Mouse (Mus musculus): Measurements from ENCODE around the gene Dennd1c. TPM values are rescaled to one million over a fixed set of nuclear protein-coding genes. Genes with fewer than 3 reads are reported as not detected.

The Dennd1c gene
- polyA plus RNA-seq, 1 experiment from 2014 or later, result 4.6 TPM

- 43% methylated on average over 5 of the region's 5 CpGs for WGBS
- Histone ChIP-seq H3K9ac (ENCODE audit: low read length) (no peak overlapping the region), H3K27ac (ENCODE audit: low read depth, low read length) (no peak overlapping the region), H3K27me3 (ENCODE audit: control insufficient read depth, insufficient read depth, low read length) (no peaks in the 10 kb centered on the region), H3K4me1 (replicated peaks; ENCODE audit: control insufficient read depth, insufficient read depth, low read length) (no peaks in the 10 kb centered on the region), H3K4me3 (ENCODE audit: low read depth, low read length) (no peak overlapping the region), H3K36me3 (ENCODE audit: control insufficient read depth, insufficient read depth, low read length) (no peaks in the 10 kb centered on the region), H3K4me2 (ENCODE audit: low read depth, low read length, severe bottlenecking) (no peak overlapping the region), H3K9me3 (ENCODE audit: control insufficient read depth, low read length) (no peaks in the 10 kb centered on the region)
- DNase-seq (ENCODE audit: low spot score) (no peak), ATAC-seq (replicated peaks; ENCODE audit: low FRiP score) (peak; percentile 64; the same call in 1 of the 2 replicates)
Measured at GRCm38 (mm10) chr17:57047406-57047805, 30.9 kb downstream of the Dennd1c start.

GRCm38 (mm10) chr17:57041554-57041953 is 36.8 kb downstream of the Dennd1c start, which contains the start of gene Slc25a41:
Gene Slc25a41, minus strand, starts transcription at chr17:57041654.
- H3K4me1 ChIP-seq (replicated peaks; ENCODE audit: control insufficient read depth, insufficient read depth, low read length), result no peaks in the 10 kb centered on the region
- no peak within 1 kb of the TSS for H3K4me2 ChIP-seq (ENCODE audit: low read depth, low read length, severe bottlenecking)
- WGBS, result 75% methylated on average over 8 of the region's 8 CpGs
- no peak within 1 kb of the TSS for H3K4me3 ChIP-seq (ENCODE audit: low read depth, low read length)
- H3K27me3 ChIP-seq (ENCODE audit: control insufficient read depth, insufficient read depth, low read length), result no peaks in the 10 kb centered on the region
- H3K9me3 ChIP-seq (ENCODE audit: control insufficient read depth, low read length), result no peaks in the 10 kb centered on the region
- H3K27ac ChIP-seq (ENCODE audit: low read depth, low read length), result no peak within 1 kb of the TSS
- H3K36me3 ChIP-seq (ENCODE audit: control insufficient read depth, insufficient read depth, low read length), result no peaks in the 10 kb centered on the region
- H3K9ac ChIP-seq (ENCODE audit: low read length), result no peak within 1 kb of the TSS
- DNase-seq (ENCODE audit: low spot score) (no peak), ATAC-seq (replicated peaks; ENCODE audit: low FRiP score) (no peak)

- ATAC-seq (replicated peaks; ENCODE audit: low FRiP score), result no peak
- Histone ChIP-seq H3K4me3 (ENCODE audit: low read depth, low read length) (no peak overlapping the region), H3K4me2 (ENCODE audit: low read depth, low read length, severe bottlenecking) (no peak overlapping the region), H3K27me3 (ENCODE audit: control insufficient read depth, insufficient read depth, low read length) (no peaks in the 10 kb centered on the region), H3K27ac (ENCODE audit: low read depth, low read length) (no peak overlapping the region), H3K9ac (ENCODE audit: low read length) (no peak overlapping the region), H3K4me1 (replicated peaks; ENCODE audit: control insufficient read depth, insufficient read depth, low read length) (no peaks in the 10 kb centered on the region), H3K36me3 (ENCODE audit: control insufficient read depth, insufficient read depth, low read length) (no peaks in the 10 kb centered on the region), H3K9me3 (ENCODE audit: control insufficient read depth, low read length) (no peaks in the 10 kb centered on the region)
- 51% methylated on average over 8 of the region's 8 CpGs for WGBS
- DNase-seq (ENCODE audit: low spot score), result no peak
Measured at GRCm38 (mm10) chr17:57038978-57039377, 39.3 kb downstream of the Dennd1c start.

- no peak overlapping the region; the same call in 1 of the 2 replicates for H3K4me2 ChIP-seq (ENCODE audit: low read depth, low read length, severe bottlenecking)
- ATAC-seq (replicated peaks; ENCODE audit: low FRiP score) (no peak), DNase-seq (ENCODE audit: low spot score) (no peak)
- WGBS, result 84% methylated on average over 4 of the region's 4 CpGs
- no peaks in the 10 kb centered on the region for H3K27me3 ChIP-seq (ENCODE audit: control insufficient read depth, insufficient read depth, low read length)
- H3K9me3 ChIP-seq (ENCODE audit: control insufficient read depth, low read length), result no peaks in the 10 kb centered on the region
- H3K36me3 ChIP-seq (ENCODE audit: control insufficient read depth, insufficient read depth, low read length), result peaks cover under 1% of the 10 kb centered on the region; the same call in 1 of the 2 replicates
- H3K4me3 ChIP-seq (ENCODE audit: low read depth, low read length), result no peak overlapping the region
- peaks cover 11% of the 10 kb centered on the region; the same call in 1 of the 2 replicates for H3K4me1 ChIP-seq (replicated peaks; ENCODE audit: control insufficient read depth, insufficient read depth, low read length)
- H3K9ac ChIP-seq (ENCODE audit: low read length), result no peak overlapping the region
- no peak overlapping the region for H3K27ac ChIP-seq (ENCODE audit: low read depth, low read length)
Measured at GRCm38 (mm10) chr17:57032854-57033253, 45.5 kb downstream of the Dennd1c start.

GRCm38 (mm10) chr17:57031661-57032420 is 46.5 kb downstream of the Dennd1c start:
- Histone ChIP-seq H3K4me1 (replicated peaks; ENCODE audit: control insufficient read depth, insufficient read depth, low read length) (peaks cover 11% of the 10 kb centered on the region; the same call in 1 of the 2 replicates), H3K36me3 (ENCODE audit: control insufficient read depth, insufficient read depth, low read length) (peaks cover 8% of the 10 kb centered on the region; the same call in 1 of the 2 replicates), H3K4me3 (ENCODE audit: low read depth, low read length) (peak overlapping the region; percentile 98), H3K9ac (ENCODE audit: low read length) (peak overlapping the region; percentile 58), H3K27me3 (ENCODE audit: control insufficient read depth, insufficient read depth, low read length) (no peaks in the 10 kb centered on the region), H3K9me3 (ENCODE audit: control insufficient read depth, low read length) (no peaks in the 10 kb centered on the region), H3K4me2 (ENCODE audit: low read depth, low read length, severe bottlenecking) (peak overlapping the region; percentile 61), H3K27ac (ENCODE audit: low read depth, low read length) (peak overlapping the region; percentile 82)
- under 1% methylated on average over 38 of the region's 38 CpGs for WGBS
- ATAC-seq (replicated peaks; ENCODE audit: low FRiP score), result peak; percentile 98
- DNase-seq (ENCODE audit: low spot score), result peak; percentile 99

GRCm38 (mm10) chr17:57030931-57031660 is 47.2 kb downstream of the Dennd1c start, which contains the start of gene Khsrp:
Gene Khsrp, minus strand, starts transcription at chr17:57031522.
- peak within 1 kb of the TSS; percentile 98 for H3K9ac ChIP-seq (ENCODE audit: low read length)
- under 1% methylated on average over 88 of the region's 99 CpGs for WGBS
- DNase-seq (ENCODE audit: low spot score), result peak; percentile 85

GRCm38 (mm10) chr17:57029691-57030090 is 48.6 kb downstream of the Dennd1c start:
- Histone ChIP-seq H3K9me3 (ENCODE audit: control insufficient read depth, low read length) (no peaks in the 10 kb centered on the region), H3K9ac (ENCODE audit: low read length) (peak overlapping the region; percentile 98), H3K4me2 (ENCODE audit: low read depth, low read length, severe bottlenecking) (peak overlapping the region; percentile 97), H3K4me1 (replicated peaks; ENCODE audit: control insufficient read depth, insufficient read depth, low read length) (peaks cover 11% of the 10 kb centered on the region; the same call in 1 of the 2 replicates), H3K4me3 (ENCODE audit: low read depth, low read length) (peak overlapping the region; percentile 98), H3K27me3 (ENCODE audit: control insufficient read depth, insufficient read depth, low read length) (no peaks in the 10 kb centered on the region), H3K36me3 (ENCODE audit: control insufficient read depth, insufficient read depth, low read length) (peaks cover 22% of the 10 kb centered on the region), H3K27ac (ENCODE audit: low read depth, low read length) (no peak overlapping the region)
- ATAC-seq (replicated peaks; ENCODE audit: low FRiP score) (no peak), DNase-seq (ENCODE audit: low spot score) (no peak)
- WGBS, result 62% methylated on average over 8 of the region's 8 CpGs

More at GRCm38 (mm10) chr17:57030931-57031660, 47.2 kb downstream of the Dennd1c start, which contains the start of gene Khsrp:
- peaks cover 11% of the 10 kb centered on the region; the same call in 1 of the 2 replicates for H3K4me1 ChIP-seq (replicated peaks; ENCODE audit: control insufficient read depth, insufficient read depth, low read length)
- H3K4me3 ChIP-seq (ENCODE audit: low read depth, low read length), result peak within 1 kb of the TSS; percentile 98
- peak within 1 kb of the TSS; percentile 97 for H3K4me2 ChIP-seq (ENCODE audit: low read depth, low read length, severe bottlenecking)
- ATAC-seq (replicated peaks; ENCODE audit: low FRiP score), result peak; percentile 1; the same call in 1 of the 2 replicates
- H3K9me3 ChIP-seq (ENCODE audit: control insufficient read depth, low read length), result no peaks in the 10 kb centered on the region
- peak within 1 kb of the TSS; percentile 85 for H3K27ac ChIP-seq (ENCODE audit: low read depth, low read length)
- peaks cover 12% of the 10 kb centered on the region for H3K36me3 ChIP-seq (ENCODE audit: control insufficient read depth, insufficient read depth, low read length)
- H3K27me3 ChIP-seq (ENCODE audit: control insufficient read depth, insufficient read depth, low read length), result no peaks in the 10 kb centered on the region

GRCm38 (mm10) chr17:57027471-57027870 is 50.8 kb downstream of the Dennd1c start:
- Histone ChIP-seq H3K9ac (ENCODE audit: low read length) (no peak overlapping the region), H3K4me1 (replicated peaks; ENCODE audit: control insufficient read depth, insufficient read depth, low read length) (peaks cover 11% of the 10 kb centered on the region; the same call in 1 of the 2 replicates), H3K27ac (ENCODE audit: low read depth, low read length) (no peak overlapping the region), H3K4me2 (ENCODE audit: low read depth, low read length, severe bottlenecking) (no peak overlapping the region), H3K27me3 (ENCODE audit: control insufficient read depth, insufficient read depth, low read length) (no peaks in the 10 kb centered on the region), H3K36me3 (ENCODE audit: control insufficient read depth, insufficient read depth, low read length) (peaks cover 34% of the 10 kb centered on the region), H3K9me3 (ENCODE audit: control insufficient read depth, low read length) (no peaks in the 10 kb centered on the region), H3K4me3 (ENCODE audit: low read depth, low read length) (no peak overlapping the region)
- WGBS, result 88% methylated on average over 4 of the region's 4 CpGs
- ATAC-seq (replicated peaks; ENCODE audit: low FRiP score) (no peak), DNase-seq (ENCODE audit: low spot score) (no peak)
